ENCODE assay signal across 13 mouse cellular contexts in the genomic region with DNA sequence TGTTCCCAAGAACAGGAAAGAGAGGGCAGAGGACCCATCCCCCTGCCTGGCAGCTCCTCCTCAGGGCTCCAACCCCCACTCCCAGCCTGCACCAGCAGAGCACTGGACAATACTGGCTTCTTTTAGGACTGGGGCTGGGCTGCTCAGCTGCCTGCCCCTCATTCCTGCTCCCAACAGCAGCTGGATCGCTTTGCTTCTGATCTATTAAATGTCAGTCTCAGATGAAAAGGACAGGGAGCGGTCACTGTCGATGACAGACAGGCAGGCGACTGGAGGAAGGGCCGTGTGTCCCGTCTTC. TPM values are rescaled to one million over a fixed set of nuclear protein-coding genes. Genes with fewer than 3 reads are reported as not detected.
DNase-seq lines count a peak whose midpoint lies in the region; ATAC-seq and TF ChIP-seq lines count a peak whose summit lies in the region.
"Had no signal": no experiment of that assay in that cellular context is flagged by ENCODE, and none has a peak within 500 bp of the region (broad histone marks: within the 10 kb centered on the region; RNA-seq: fewer than 3 reads in every experiment).

No protein-coding gene starts in this region.

- no peak overlapping the region for H3K4me3 ChIP-seq in kidney, embryonic 15.5 days (replicated peaks)
- no peak overlapping the region for H3K4me3 ChIP-seq in ES-E14 (ENCODE audit: insufficient read depth in 1 of 2, low read depth in 1 of 2, low read length in 2 of 2, poor library complexity in 1 of 2, severe bottlenecking in 1 of 2)
- no peak overlapping the region for H3K4me3 ChIP-seq in forebrain, embryonic 10.5 days
- no peak overlapping the region for H3K4me3 ChIP-seq in midbrain, embryonic 10.5 days
- H3K4me3 ChIP-seq: embryonic facial prominence, embryonic 13.5 days had no signal

- peaks cover 70% of the 10 kb centered on the region for H3K4me1 ChIP-seq in kidney, embryonic 15.5 days
- H3K4me1 ChIP-seq in ES-E14 (ENCODE audit: control insufficient read depth in 2 of 2, insufficient read depth in 2 of 2, low read length in 2 of 2, poor library complexity in 1 of 2) = peaks cover 2 to 68% of the 10 kb centered on the region in 2 experiments; a peak in 3 of 4 replicates
- H3K4me1 ChIP-seq in forebrain, embryonic 10.5 days = peaks cover 67% of the 10 kb centered on the region
- peaks cover 58% of the 10 kb centered on the region for H3K4me1 ChIP-seq in midbrain, embryonic 10.5 days

- in situ Hi-C loops in ES-E14 (cut with MboI; ENCODE audit: low sequenced_read_pairs in 2 of 2, unreplicated experiment in 2 of 2) = no loop called here

- no peak overlapping the region for H3K9ac ChIP-seq in kidney, embryonic 15.5 days
- H3K9ac ChIP-seq in ES-E14 (ENCODE audit: insufficient read depth, low read depth, low read length, poor library complexity, severe bottlenecking) = 0 out of 2 replicates have a peak overlapping the region, but pooled peaks have one; percentile 23
- H3K9ac ChIP-seq: embryonic facial prominence, embryonic 13.5 days had no signal

- no peak for ATAC-seq in kidney, embryonic 15.5 days (replicated peaks; ENCODE audit: low FRiP score)

- no peaks in the 10 kb centered on the region for H3K9me3 ChIP-seq in kidney, embryonic 15.5 days (replicated peaks)
- no peaks in the 10 kb centered on the region for H3K9me3 ChIP-seq in ES-E14 (ENCODE audit: control insufficient read depth, insufficient read depth, low read depth, low read length)
- no peaks in the 10 kb centered on the region for H3K9me3 ChIP-seq in forebrain, embryonic 10.5 days
- no peaks in the 10 kb centered on the region for H3K9me3 ChIP-seq in midbrain, embryonic 10.5 days (replicated peaks)
- H3K9me3 ChIP-seq: embryonic facial prominence, embryonic 13.5 days had no signal

- no peak overlapping the region for H3K4me2 ChIP-seq in kidney, embryonic 15.5 days
- H3K4me2 ChIP-seq: embryonic facial prominence, embryonic 13.5 days had no signal

- H3K27me3 ChIP-seq in kidney, embryonic 15.5 days = no peaks in the 10 kb centered on the region
- H3K27me3 ChIP-seq in forebrain, embryonic 10.5 days (ENCODE audit: poor library complexity, severe bottlenecking) = no peaks in the 10 kb centered on the region
- H3K27me3 ChIP-seq in midbrain, embryonic 10.5 days (ENCODE audit: low read depth, poor library complexity, severe bottlenecking) = no peaks in the 10 kb centered on the region
- H3K27me3 ChIP-seq: embryonic facial prominence, embryonic 13.5 days had no signal

- 28% methylated on average over 6 of the region's 6 CpGs for WGBS in kidney, embryonic 15.5 days
- 22% methylated on average over 6 of the region's 6 CpGs for WGBS in forebrain, embryonic 10.5 days
- WGBS in midbrain, embryonic 10.5 days = 30% methylated on average over 6 of the region's 6 CpGs

- peak overlapping the region; percentile 48; the same call in 1 of the 2 replicates for H3K27ac ChIP-seq in kidney, embryonic 15.5 days
- H3K27ac ChIP-seq in ES-E14 (ENCODE audit: insufficient read depth, low read depth, low read length, poor library complexity, severe bottlenecking) = peak overlapping the region; percentile 70; the same call in 1 of the 2 replicates
- peak overlapping the region; percentile 51; the same call in 1 of the 2 replicates for H3K27ac ChIP-seq in forebrain, embryonic 10.5 days
- H3K27ac ChIP-seq in midbrain, embryonic 10.5 days (replicated peaks) = peak overlapping the region; percentile 73
- H3K27ac ChIP-seq: macrophage had no signal

- no peaks in the 10 kb centered on the region for H3K36me3 ChIP-seq in kidney, embryonic 15.5 days
- H3K36me3 ChIP-seq in ES-E14 (ENCODE audit: control insufficient read depth, insufficient read depth, low read length, poor library complexity, severe bottlenecking) = no peaks in the 10 kb centered on the region; the same call in 1 of the 2 replicates
- H3K36me3 ChIP-seq in forebrain, embryonic 10.5 days (replicated peaks) = no peaks in the 10 kb centered on the region
- no peaks in the 10 kb centered on the region for H3K36me3 ChIP-seq in midbrain, embryonic 10.5 days
- H3K36me3 ChIP-seq: embryonic facial prominence, embryonic 13.5 days had no signal

- DNase-seq in kidney, adult 18-20 months = no peak
- no peak for DNase-seq in ES-E14 (ENCODE audit: low read depth, low spot score)
- no peak for DNase-seq in forebrain, embryonic 10.5 days (ENCODE audit: extremely low spot score, low spot score)
- peak; percentile 29 for DNase-seq in midbrain, embryonic 10.5 days (ENCODE audit: low spot score)
- no peak for DNase-seq in gastrocnemius, adult 8-10 months (ENCODE audit: low spot score in 2 of 2)
- DNase-seq in B cell, adult 2 months = no peak
- no peak for DNase-seq in lung, postnatal 25 days (ENCODE audit: low spot score)
- DNase-seq: adrenal gland, postnatal 10 days; heart, postnatal 10 days; thymus, postnatal 25 days had no signal

TF ChIP-seq in ES-E14, 5 proteins besides CTCF, POLR2A, EP300 and RAD21:
- TF ChIP-seq ZC3H11A (IDR thresholded peaks at IDR 0.05; ENCODE audit: borderline replicate concordance, low read depth, low read length) = no peak
- TF ChIP-seq CHD2 (IDR thresholded peaks at IDR 0.05; ENCODE audit: low read depth, low read length) = no peak
- no peak for TF ChIP-seq HCFC1 (IDR thresholded peaks at IDR 0.05; ENCODE audit: borderline replicate concordance, insufficient read depth, low read length)
- TF ChIP-seq MAFK (IDR thresholded peaks at IDR 0.05; ENCODE audit: insufficient read depth, low read depth, low read length) = no peak
- no peak for TF ChIP-seq ZNF384 (IDR thresholded peaks at IDR 0.05; ENCODE audit: low read depth, low read length)

RNA-seq across cellular contexts. Expression of gene Sema4d, which starts 40.4 kb away (rescaled TPM):
- 19.6 and 20.3 TPM in 2 replicates for polyA plus RNA-seq in kidney, embryonic 15.5 days (2015; fragmentation: Nextera tagmentation; extraction: Ambion mirVana)
- 25.1 and 33.4 TPM in 2 replicates for total RNA-seq in ES-E14 (2012; rRNA removed)
- polyA plus RNA-seq in forebrain, embryonic 10.5 days (2016; fragmentation: Nextera tagmentation; extraction: Ambion mirVana) = 8.0 and 8.4 TPM in 2 replicates
- 5.6 and 5.9 TPM in 2 replicates for polyA plus RNA-seq in midbrain, embryonic 10.5 days (2016; fragmentation: Nextera tagmentation; extraction: Ambion mirVana)
- total RNA-seq in gastrocnemius, adult 8-10 months (2022) = 100 to 1,000 TPM; 127 to 151 (median 139) TPM
